Mouse (Mus musculus): ENCODE data around the gene Tmem190.
"Not testable (repeated sequence)": the region's sequence is repeated elsewhere in the genome, so short reads cannot be mapped to it uniquely, and the experiment has no call there.

Tmem190 gene

DNA sequence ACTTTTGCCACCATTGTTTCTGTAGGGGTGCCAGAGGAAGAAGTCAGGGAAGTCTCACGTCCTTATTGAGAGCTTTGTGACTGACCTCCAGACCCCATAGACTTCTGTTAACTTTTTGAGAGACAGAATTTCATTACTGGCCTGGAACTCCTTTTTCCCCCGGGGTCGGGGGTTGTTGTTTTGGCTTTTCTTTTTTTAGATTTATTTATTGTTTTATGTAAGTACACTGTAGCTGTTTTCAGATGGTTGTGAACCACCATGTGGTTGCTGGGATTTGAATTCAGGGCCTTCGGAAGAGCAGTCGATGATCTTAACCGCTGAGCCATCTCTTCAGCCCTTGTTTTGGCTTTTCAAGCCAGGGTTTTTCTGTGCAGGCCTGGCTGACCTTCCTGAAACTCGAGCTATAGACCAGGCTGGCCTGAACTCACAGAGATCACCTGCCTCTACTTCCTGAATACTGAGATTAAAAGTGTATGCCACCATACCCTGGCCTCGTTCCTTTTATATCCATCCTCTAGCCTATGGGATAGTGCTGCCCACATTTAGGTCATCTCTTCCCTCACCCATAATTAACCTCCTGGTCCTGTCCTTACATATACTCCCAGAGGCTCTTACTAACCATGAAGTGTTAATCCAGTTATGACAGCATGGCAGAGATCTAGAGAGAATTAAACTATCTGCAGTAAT lies 30.5 kb downstream of the Tmem190 start:
- no peak for DNase-seq (ENCODE audit: low spot score in 2 of 2)

DNA sequence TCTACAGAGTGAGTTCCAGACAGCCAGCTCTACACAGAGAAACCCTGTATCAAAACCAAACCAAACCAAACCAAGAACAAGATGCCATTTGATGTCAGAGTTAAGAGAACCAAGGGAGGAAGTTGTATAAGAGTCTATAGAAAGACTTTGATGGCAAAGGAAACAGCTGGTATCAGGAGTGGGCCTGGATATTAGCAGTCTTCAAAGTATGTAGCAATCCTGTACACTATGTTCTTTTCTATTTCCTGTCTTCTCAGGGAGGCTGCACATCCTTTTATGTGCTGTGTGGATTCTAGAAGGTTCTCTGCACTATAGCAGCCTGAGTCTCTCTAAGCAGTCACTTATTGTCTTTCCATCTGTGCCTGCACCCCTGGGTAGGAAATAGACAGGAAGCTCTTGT lies 33.8 kb downstream of the Tmem190 start:
- DNase-seq (ENCODE audit: low spot score in 2 of 2): no peak

DNA sequence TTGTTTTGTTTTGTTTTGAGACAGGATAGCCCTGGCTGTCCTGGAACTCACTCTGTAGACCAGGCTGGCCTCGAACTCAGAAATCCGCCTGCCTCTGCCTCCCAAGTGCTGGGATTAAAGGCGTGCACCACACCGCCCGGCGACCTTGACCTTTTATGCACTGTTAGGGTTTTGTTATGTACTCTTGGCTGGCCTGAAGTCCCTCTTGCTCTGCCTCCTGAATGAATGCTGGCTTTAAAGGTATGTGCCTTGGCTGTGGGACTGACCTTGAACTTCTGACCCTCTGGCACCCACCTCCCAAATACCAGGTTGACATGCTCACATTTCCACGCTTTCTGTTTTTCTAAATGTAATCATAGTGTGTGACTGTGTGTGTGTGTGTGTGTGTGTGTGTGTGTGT lies 38.2 kb downstream of the Tmem190 start:
- DNase-seq (ENCODE audit: low spot score in 2 of 2): not testable (repeated sequence)

DNA sequence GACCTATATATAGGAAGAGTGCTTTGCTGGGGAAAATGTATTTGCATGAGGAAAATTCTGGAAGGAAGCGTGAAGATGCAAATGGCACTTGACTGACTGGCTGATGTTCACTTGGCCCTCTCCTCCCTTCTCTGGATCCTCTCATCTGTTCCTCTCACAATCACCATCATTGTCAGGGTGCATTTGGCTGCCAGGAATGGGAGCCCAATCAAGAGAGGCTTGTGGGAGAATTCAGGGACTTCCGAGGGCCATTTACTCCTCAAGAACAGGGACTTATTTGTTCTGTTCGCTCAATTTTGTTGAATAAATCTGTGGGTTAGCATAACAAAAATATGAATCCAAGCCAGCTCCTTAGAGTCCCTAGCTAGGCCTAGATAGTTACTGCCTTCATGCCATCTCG lies 39.0 kb downstream of the Tmem190 start:
- DNase-seq (ENCODE audit: low spot score in 2 of 2): peak in 1 of 2 experiments; percentile 55

DNA sequence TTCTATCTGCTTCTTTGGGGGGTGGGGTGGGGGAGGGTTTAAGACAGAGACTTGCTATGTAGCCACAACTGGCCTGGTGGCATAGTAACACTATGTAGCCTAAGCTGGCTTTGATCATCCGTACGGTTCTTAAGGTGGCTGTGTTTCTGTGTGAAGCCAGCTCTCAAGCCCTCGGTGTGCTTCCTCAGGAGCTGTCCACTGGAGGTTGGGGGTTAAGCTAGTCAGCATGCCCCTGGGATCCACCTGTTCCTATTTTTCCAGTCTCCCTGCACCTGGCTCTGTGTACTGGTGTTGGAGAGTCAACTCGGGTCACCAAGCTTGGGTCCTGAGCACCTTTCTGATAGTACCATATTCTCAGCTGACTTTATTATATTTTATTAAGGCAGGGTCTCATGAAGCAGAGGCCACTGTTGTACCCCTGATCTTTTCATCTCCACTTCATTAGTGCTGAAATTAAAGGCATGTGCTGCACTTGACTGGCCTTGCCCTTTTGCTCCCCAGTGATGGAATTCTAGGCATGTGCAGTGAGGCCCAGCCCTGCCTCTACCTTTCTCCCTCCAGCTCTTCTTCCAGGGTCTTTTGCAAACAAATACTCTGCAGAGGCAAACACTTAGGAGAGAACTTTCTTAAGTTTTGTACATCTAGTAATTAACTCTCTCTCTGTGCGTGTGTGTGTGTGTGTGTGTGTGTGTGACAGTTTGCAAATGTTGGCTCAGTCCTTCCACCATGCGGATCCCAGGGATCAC lies 39.6 kb downstream of the Tmem190 start:
- DNase-seq (ENCODE audit: low spot score in 2 of 2): no peak

DNA sequence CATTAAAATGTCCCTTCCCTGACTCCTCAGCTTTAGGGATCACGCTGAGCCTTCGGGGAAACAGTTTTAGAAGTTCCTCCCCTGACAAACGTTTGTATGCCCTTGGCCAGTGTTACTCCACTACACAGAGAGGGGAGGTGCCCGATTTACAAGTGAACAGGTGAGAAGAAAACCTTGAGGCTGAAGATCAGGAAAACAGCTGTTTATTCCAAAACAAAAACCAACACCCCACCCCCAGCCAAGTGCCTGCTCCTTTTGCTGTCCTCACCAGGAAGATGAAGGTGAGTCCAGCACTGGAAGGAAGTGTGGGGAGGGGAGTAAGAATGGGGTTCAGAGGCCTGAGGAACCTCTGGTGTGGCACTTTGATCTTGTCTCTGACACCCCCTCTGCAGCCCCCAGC lies 42.6 kb downstream of the Tmem190 start:
- DNase-seq (ENCODE audit: low spot score in 2 of 2): no peak

DNA sequence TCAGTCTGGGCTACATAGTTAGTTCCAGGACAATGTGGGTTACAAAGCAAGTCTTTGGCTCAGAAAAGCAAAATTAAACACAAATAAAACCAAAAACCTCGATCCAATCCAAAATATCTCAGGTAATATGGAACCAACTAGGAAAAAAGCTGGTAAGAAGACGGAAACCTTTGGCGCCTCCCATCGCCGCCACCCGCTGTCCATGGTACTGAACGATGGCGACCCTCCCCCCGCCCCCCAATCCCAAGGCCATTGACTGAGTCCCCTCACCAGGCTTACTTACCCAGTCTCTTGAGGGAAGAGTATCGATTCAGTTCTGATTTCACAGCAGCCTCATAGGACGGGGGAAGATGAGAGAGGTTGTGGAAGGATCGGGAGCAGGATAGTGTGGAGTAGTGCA lies 47.7 kb downstream of the Tmem190 start:
- DNase-seq (ENCODE audit: low spot score in 2 of 2): no peak

Data from left cerebral cortex, adult 9 months (tissue).